Mouse (Mus musculus): ENCODE measurements around the gene Ccdc137. TPM values are rescaled to one million over a fixed set of nuclear protein-coding genes. Genes with fewer than 3 reads are reported as not detected.

Gene Ccdc137
- polyA plus RNA-seq, 2 experiments from 2014 or later: 19.8 to 27.7 TPM

DNA sequence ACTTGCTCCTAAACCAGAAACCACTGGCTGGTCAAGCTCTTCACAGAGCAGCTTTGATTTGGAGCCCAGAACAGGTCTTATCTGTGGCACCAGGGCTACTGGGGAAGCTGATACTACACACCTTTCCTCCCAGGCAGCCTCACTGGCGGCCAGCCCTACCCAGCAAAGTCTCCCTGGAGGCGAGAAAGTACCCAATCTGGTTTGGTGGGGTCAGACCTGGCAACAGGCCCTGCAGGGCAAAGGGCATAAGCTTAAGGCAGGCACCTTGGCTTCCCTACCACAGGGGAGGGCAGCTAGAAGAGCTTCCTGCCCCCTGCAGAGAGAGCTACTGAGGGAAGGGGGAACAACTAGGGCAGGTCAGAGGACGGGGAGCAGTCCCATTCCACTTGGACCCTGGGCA lies 42.4 kb downstream of the Ccdc137 start:
- ATAC-seq: no peak

DNA sequence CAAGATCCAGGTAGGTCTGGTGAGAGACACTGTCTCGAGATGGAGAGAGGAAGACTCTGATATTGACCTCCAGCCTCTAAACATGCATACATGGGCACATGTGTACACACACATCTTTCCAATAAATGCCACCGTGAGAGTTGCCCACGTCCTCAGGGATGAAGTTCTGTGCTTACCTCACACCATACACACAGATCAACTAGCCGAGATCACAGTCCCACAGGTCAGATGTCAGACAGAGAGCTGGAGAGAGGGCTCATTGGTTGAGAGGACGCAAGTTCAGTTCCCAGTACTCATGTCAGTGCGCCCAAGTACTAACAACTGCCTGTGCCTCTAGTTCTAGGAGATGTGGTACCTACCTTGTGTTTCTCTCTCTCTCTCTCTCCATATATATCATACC lies 43.1 kb downstream of the Ccdc137 start:
- no peak for ATAC-seq

DNA sequence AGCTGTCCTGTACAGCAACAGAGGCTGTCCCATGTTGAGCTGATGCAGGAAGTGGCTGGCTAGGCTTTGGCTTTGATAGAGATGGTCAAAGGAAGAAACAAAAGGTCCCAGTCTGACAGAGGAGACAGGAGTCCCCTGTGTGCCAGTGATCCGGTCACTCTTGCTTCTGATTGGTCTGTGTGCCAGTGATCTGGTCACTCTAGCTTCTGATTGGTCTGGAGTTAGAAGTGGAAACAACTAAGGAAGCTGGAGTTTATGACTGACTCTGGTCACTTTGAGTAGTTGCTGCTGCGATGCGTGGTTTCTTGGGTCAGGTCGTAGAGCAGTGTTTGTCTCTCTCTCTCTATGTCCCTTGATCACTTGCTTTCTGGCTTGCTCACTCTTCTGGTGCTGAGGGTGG lies 43.8 kb downstream of the Ccdc137 start:
- no peak for ATAC-seq

DNA sequence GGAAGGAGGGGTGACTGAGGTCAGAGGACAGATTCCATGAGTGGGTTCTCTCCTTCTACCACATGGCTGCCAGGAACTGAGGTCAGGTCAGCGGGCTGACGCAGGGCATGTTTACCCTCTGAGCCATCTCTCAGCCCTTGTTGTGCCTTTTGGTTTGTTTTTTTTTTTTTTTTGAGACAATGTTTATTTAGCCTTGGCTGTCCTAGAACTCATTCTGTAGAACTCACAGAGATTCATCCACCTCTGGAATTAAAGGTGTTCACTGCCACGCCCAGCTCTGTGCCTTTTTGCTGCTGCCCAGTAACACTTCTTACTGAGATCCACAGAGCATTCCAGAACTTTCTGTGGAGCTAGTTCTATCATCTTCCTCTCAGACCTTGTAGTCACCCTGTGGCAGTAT lies 47.7 kb downstream of the Ccdc137 start:
- ATAC-seq: no peak

DNA sequence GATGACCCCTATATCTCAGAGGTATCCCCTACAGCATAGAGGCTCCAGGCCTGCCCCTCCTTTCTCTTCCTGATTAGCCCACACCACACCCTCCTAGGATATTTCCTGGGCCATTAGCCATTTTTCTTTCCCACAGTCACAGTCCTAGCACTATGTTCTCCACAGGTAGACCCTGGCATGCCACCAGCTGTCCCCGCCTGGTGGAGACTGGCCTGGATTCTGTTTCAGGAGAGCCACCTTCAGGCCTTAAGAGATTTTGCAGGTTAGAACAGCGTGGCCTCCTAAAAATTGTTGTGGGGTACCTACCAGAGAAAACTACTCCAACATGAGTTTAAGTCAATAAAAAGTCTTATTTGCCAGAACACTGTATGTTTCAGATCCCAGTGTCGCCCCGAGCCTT lies 49.0 kb downstream of the Ccdc137 start:
- no peak for ATAC-seq

DNA sequence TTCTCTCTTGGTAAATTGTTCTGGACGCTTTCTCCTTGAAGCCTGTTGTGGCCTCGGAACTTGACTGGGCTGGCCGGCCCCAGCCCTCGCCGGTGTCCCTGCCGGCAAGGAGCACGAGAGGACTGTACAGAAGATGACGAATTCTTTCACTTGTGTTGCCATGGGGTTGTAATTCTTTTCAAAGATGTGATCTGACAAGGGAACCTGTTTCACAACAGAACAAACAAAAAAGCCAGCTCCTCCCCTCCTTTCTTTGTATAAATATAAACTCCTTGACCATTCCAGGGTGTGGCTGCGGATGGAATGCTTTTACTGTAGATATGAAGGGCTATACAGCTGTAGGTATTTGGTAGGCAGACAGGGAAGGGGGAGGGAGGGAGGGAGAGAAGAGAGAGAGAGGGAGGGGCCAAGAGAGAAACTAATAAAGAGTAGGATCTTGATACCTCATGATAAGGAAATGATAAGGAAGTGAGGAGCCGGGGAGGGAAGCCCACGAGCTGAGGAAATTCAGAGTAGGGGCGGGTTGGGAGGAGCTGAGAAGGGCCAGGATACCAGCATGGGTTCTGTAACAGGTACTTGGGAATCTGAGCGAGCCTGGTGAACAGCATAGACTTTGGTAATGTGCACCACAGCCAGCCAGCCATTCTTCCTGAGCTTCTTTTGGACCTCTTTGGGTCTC lies 49.8 kb downstream of the Ccdc137 start:
- no peak for ATAC-seq

DNA sequence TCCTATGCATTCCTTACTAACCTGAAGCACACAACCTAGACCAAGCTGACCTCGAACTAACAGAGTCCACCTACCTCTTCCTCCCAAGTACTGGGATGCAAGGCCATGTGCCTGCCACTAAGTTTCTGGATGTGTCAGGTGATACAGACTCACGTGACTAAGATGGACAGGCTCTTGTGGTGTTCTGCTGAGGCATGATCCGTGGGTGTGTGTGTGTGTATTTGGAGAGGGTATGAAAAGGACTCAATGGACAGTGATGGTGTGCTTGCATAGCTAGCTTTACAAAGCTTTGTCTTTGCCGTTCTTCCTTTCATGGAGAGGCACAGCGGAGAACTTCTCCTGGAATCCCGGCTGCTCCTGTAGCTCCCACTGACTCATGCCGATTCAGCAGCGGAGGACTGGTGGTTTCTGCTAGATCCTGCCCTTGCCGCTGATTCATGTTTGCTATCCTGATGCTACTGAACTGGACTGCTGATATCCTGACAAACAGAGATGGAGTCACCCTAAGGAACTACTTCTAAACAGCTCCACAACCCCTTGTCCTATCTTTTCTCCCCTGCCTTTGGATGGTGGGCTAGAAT lies 50.5 kb downstream of the Ccdc137 start:
- ATAC-seq: no peak

DNA sequence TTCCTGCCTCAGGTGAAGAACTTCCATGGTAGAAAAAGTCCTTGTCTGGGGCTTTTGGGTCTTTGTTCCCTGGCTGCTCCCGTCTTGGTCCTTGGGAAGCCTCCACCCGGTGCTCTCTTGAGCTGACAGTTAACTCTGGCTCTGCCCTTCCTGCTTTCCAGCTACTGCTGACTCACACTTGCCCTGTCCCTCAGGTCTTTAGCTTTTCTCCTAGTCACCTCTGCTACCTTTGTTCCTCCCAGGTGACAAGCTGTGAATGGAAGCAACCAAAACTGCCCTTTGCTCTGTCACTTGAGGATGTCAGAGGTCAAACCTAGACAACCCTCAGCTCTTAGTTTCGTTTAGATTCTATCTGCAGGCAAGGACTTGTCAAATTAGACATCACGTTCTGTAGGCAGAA lies 52.0 kb downstream of the Ccdc137 start:
- no peak for ATAC-seq

DNA sequence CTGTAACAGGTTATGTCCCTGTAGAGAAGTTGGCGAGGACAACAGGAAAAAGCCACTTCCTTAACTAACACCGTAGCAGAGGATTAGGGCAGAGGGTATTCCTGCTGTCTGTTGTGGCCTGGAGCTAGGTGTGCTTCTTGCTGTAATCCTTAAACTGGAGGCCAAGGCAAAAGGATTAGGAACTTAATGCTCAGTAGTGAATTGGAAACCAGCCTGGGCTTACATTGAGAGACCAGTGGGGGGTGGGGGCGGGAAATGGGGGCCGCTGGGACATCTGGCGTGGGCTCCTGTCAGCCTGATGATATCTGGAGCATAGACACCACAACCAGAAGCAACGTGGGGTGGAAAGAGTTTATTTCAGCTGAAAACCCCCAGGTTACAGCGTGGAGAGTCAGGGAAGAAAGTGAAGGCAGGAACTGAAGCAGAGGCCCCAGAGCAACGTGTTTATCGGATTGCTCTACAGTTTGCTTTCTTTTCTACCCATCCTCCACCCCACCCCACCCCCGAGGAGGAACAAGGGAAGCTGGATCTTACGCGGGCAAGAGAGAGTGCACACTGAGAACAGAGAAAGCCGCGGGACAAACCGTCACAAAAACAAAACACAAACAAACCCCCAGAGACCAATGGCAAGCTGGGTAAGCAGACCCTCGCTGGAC lies 52.6 kb downstream of the Ccdc137 start:
- peak; percentile 49 for ATAC-seq

DNA sequence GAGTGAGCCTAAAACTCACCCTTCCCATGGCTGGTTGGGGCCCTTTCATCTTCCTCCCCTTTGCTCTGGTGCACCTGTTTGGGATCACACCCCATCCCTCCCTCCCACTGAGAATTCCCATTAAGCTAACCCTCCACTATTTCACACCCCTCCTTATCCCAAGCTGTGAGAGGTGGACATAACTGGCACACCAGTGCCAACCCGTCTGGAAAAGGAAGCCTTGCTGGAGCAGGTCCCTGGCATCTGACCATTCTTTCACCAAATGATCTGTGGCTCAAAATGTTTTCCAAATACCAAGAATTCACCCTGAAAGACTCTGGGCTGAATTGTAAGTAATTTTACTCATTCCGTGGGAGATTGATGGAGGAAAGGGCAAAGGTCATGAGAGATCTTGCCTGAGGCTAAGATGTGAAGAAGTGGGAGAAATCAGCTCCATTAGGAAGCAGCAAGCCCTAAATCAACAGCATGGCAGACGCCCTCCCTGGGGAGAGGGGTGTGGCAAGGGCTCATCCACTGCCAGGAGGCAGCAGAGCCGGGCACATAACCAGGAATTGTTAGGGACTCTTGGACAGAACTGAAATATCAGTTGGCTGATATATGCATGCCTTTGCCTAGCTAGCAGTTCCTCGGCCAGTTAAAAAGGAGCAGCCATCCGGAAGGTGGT lies 55.0 kb downstream of the Ccdc137 start:
- no peak for ATAC-seq

Other genes with a start within 250 kb of the Ccdc137 start
- not detected for gene Bahcc1, start 225.2 kb upstream of the Ccdc137 start, polyA plus RNA-seq (2017; shearing (Covaris generic))
- gene Actg1, start 109.6 kb upstream of the Ccdc137 start, polyA plus RNA-seq (2017; shearing (Covaris generic)): 1,000 to 10,000 TPM; 2,387 to 3,192 TPM
- under 1 TPM; 0.67 to 0.99 TPM for gene Fscn2, start 96.6 kb upstream of the Ccdc137 start, polyA plus RNA-seq (2017; shearing (Covaris generic))
- gene Faap100, start 79.4 kb upstream of the Ccdc137 start, polyA plus RNA-seq (2017; shearing (Covaris generic)): 10 to 100 TPM; 17.8 to 27.0 TPM
- gene Nploc4, start 20.4 kb upstream of the Ccdc137 start, polyA plus RNA-seq (2017; shearing (Covaris generic)): 10 to 100 TPM in 1 of 2 experiments, 1 to 10 TPM in 1; 9.5 to 11.0 TPM
- not detected for gene Tspan10, start 15.5 kb upstream of the Ccdc137 start, polyA plus RNA-seq (2017; shearing (Covaris generic))
- under 1 TPM in 1 of 2 experiments, not detected in 1; 0.83 TPM for gene Pde6g, start 4.6 kb upstream of the Ccdc137 start, polyA plus RNA-seq (2017; shearing (Covaris generic))
- gene Oxld1, start within 50 bp of the Ccdc137 start, polyA plus RNA-seq (2017; shearing (Covaris generic)): 1 to 10 TPM; 3.5 to 4.6 TPM
- 10 to 100 TPM; 34.8 to 44.8 TPM for gene Arl16, start 9.5 kb downstream of the Ccdc137 start, polyA plus RNA-seq (2017; shearing (Covaris generic))
- 10 to 100 TPM; 67.0 to 68.0 TPM for gene Mrpl12, start 26.5 kb downstream of the Ccdc137 start, polyA plus RNA-seq (2017; shearing (Covaris generic))
- gene Slc25a10, start 33.7 kb downstream of the Ccdc137 start, polyA plus RNA-seq (2017; shearing (Covaris generic)): 10 to 100 TPM; 11.0 to 14.3 TPM
- gene Gcgr, start 72.6 kb downstream of the Ccdc137 start, polyA plus RNA-seq (2017; shearing (Covaris generic)): not detected
- 100 to 1,000 TPM; 114 to 126 TPM for gene Mcrip1, start 91.6 kb downstream of the Ccdc137 start, polyA plus RNA-seq (2017; shearing (Covaris generic))
- not detected for gene Ppp1r27, start 93.0 kb downstream of the Ccdc137 start, polyA plus RNA-seq (2017; shearing (Covaris generic))
- 100 to 1,000 TPM; 162 to 169 TPM for gene P4hb, start 115.1 kb downstream of the Ccdc137 start, polyA plus RNA-seq (2017; shearing (Covaris generic))
- 100 to 1,000 TPM; 554 to 866 TPM for gene Arhgdia, start 123.5 kb downstream of the Ccdc137 start, polyA plus RNA-seq (2017; shearing (Covaris generic))
- 10 to 100 TPM in 1 of 2 experiments, 1 to 10 TPM in 1; 8.5 to 42.6 TPM for gene Alyref, start 140.2 kb downstream of the Ccdc137 start, polyA plus RNA-seq (2017; shearing (Covaris generic))
- 100 to 1,000 TPM; 122 to 134 TPM for gene Anapc11, start 140.3 kb downstream of the Ccdc137 start, polyA plus RNA-seq (2017; shearing (Covaris generic))
- gene Npb, start 150.4 kb downstream of the Ccdc137 start, polyA plus RNA-seq (2017; shearing (Covaris generic)): not detected
- gene Pcyt2, start 159.8 kb downstream of the Ccdc137 start, polyA plus RNA-seq (2017; shearing (Covaris generic)): 100 to 1,000 TPM; 101 to 179 TPM
- 10 to 100 TPM; 66.4 to 66.7 TPM for gene Sirt7, start 167.1 kb downstream of the Ccdc137 start, polyA plus RNA-seq (2017; shearing (Covaris generic))
- 10 to 100 TPM; 11.3 to 16.0 TPM for gene Mafg, start 175.5 kb downstream of the Ccdc137 start, polyA plus RNA-seq (2017; shearing (Covaris generic))
- 1 to 10 TPM; 1.5 to 1.8 TPM for gene Pycr1, start 185.7 kb downstream of the Ccdc137 start, polyA plus RNA-seq (2017; shearing (Covaris generic))
- gene Myadml2, start 190.0 kb downstream of the Ccdc137 start, polyA plus RNA-seq (2017; shearing (Covaris generic)): not detected
- gene Notum, start 203.1 kb downstream of the Ccdc137 start, polyA plus RNA-seq (2017; shearing (Covaris generic)): not detected
- gene Aspscr1, start 214.9 kb downstream of the Ccdc137 start, polyA plus RNA-seq (2017; shearing (Covaris generic)): 100 to 1,000 TPM in 1 of 2 experiments, 10 to 100 TPM in 1; 82.3 to 134 TPM

Measured in CD4-positive, CD25-positive, alpha-beta regulatory T cell, adult 4 months (primary cell).